Mouse (Mus musculus) kidney, adult 2 months (tissue): Measurements from ENCODE around the gene Arhgap9. TPM values are rescaled to one million over a fixed set of nuclear protein-coding genes. Genes with fewer than 3 reads are reported as not detected.
A peak's percentile ranks its signal among the peaks of the same experiment; 100 is the strongest.

Experiments used
- DNase-seq: peaks from one replicate; pipeline ENCODE4 v3.0.0; 2021
- H3K27ac ChIP-seq: fragments of 200-500 bp; 2 replicates; pipeline ENCODE4 v1.5.1; 2012; ENCODE audit warnings: low read depth, low read length, control low read depth, inconsistent platforms; ENCODE audit not compliant: insufficient read depth
- H3K27me3 ChIP-seq: fragments of 200-500 bp; replicated peaks from 2 replicates; pipeline ENCODE4 v1.6.1; 2012; ENCODE audit warnings: mild to moderate bottlenecking, moderate library complexity, low read length, inconsistent platforms; ENCODE audit not compliant: control insufficient read depth, insufficient read depth
- H3K36me3 ChIP-seq: fragments of 200-500 bp; 2 replicates; pipeline ENCODE4 v1.6.1; 2012; ENCODE audit warnings: mild to moderate bottlenecking, moderate library complexity, low read length, inconsistent platforms; ENCODE audit not compliant: control insufficient read depth, insufficient read depth
- H3K4me1 ChIP-seq: fragments of 200-500 bp; 2 replicates; pipeline ENCODE4 v1.6.1; 2011; ENCODE audit warnings: low read length; ENCODE audit not compliant: control insufficient read depth, insufficient read depth
- H3K4me3 ChIP-seq: fragments of 200-500 bp; 2 replicates; pipeline ENCODE4 v1.5.1; 2011; ENCODE audit warnings: mild to moderate bottlenecking, low read depth, low read length, control low read depth; ENCODE audit not compliant: insufficient read depth
- CTCF ChIP-seq: fragments of 200-500 bp; conservative IDR thresholded peaks from 2 replicates; pipeline ENCODE4 v1.5.1; 2011; ENCODE audit warnings: low read depth, mild to moderate bottlenecking, control low read depth, low read length, moderate library complexity, mixed read lengths; ENCODE audit not compliant: insufficient read depth, insufficient read length
- POLR2A ChIP-seq: fragments of 200-500 bp; IDR thresholded peaks from one replicate; pipeline ENCODE4 v1.6.1; 2011; ENCODE audit warnings: low read depth, low read length, control low read depth
- WGBS: fragments of 180-500 bp; shearing (Covaris S2); methylation state at CpG from one replicate; pipeline ENCODE4 v1.1.7; 2018; 5-methylcytosine and 5-hydroxymethylcytosine counted together
- polyA plus RNA-seq: library from polyadenylated mRNA; depleted of rRNA; stranded (reverse); fragments of >200 nt; gene quantifications from 2 replicates; pipeline ENCODE4 v1.2.3, GENCODE M21; 2012

Gene Arhgap9
- polyA plus RNA-seq, 1 experiment, result 6.0 TPM

- Histone ChIP-seq H3K27ac (no peak overlapping the region), H3K4me3 (no peak overlapping the region), H3K4me1 (peaks cover 3% of the 10 kb centered on the region), H3K27me3 (peaks cover 3% of the 10 kb centered on the region; the same call in 1 of the 2 replicates), H3K36me3 (no peaks in the 10 kb centered on the region)
- no peak for TF ChIP-seq POLR2A
- no peak for TF ChIP-seq CTCF
- DNase-seq, result no peak
- WGBS, result 53% methylated on average over 5 of the region's 5 CpGs
Observed at GRCm38 (mm10) chr10:127336952-127337351, 15.2 kb downstream of the Arhgap9 start.

- TF ChIP-seq CTCF (no peak), POLR2A (no peak)
- no peak for DNase-seq
- H3K4me3 ChIP-seq, result no peak overlapping the region
- 77% methylated on average over 6 of the region's 6 CpGs for WGBS
- peaks cover 3% of the 10 kb centered on the region for H3K4me1 ChIP-seq
- no peak overlapping the region for H3K27ac ChIP-seq
- no peaks in the 10 kb centered on the region for H3K36me3 ChIP-seq
- peaks cover 3% of the 10 kb centered on the region; the same call in 1 of the 2 replicates for H3K27me3 ChIP-seq
Observed at GRCm38 (mm10) chr10:127337536-127338099, 15.9 kb downstream of the Arhgap9 start.

GRCm38 (mm10) chr10:127338930-127339682 is 17.3 kb downstream of the Arhgap9 start:
- TF ChIP-seq POLR2A, result no peak
- TF ChIP-seq CTCF, result peak; percentile 84

GRCm38 (mm10) chr10:127339683-127340576 is 18.2 kb downstream of the Arhgap9 start:
- H3K27me3 ChIP-seq, result peaks cover 3% of the 10 kb centered on the region; the same call in 1 of the 2 replicates

More at GRCm38 (mm10) chr10:127338930-127339682, 17.3 kb downstream of the Arhgap9 start:
- Histone ChIP-seq H3K36me3 (no peaks in the 10 kb centered on the region), H3K27ac (peak overlapping the region; percentile 49; the same call in 1 of the 2 replicates), H3K4me1 (peaks cover 3% of the 10 kb centered on the region), H3K27me3 (peaks cover 3% of the 10 kb centered on the region; the same call in 1 of the 2 replicates), H3K4me3 (peak overlapping the region; percentile 50)
- DNase-seq, result peak; percentile 93
- WGBS, result 2% methylated on average over 31 of the region's 31 CpGs

GRCm38 (mm10) chr10:127340577-127341359 is 19.0 kb downstream of the Arhgap9 start:
- Histone ChIP-seq H3K4me1 (peaks cover 3% of the 10 kb centered on the region), H3K27ac (no peak overlapping the region), H3K4me3 (no peak overlapping the region), H3K27me3 (peaks cover 3% of the 10 kb centered on the region; the same call in 1 of the 2 replicates), H3K36me3 (no peaks in the 10 kb centered on the region)
- WGBS, result 4% methylated on average over 27 of the region's 27 CpGs
- TF ChIP-seq CTCF (no peak), POLR2A (no peak)
- DNase-seq, result no peak

More at GRCm38 (mm10) chr10:127339683-127340576, 18.2 kb downstream of the Arhgap9 start:
- WGBS, result 1% methylated on average over 42 of the region's 42 CpGs
- TF ChIP-seq POLR2A, result no peak
- no peak for TF ChIP-seq CTCF
- peak; percentile 48 for DNase-seq
- Histone ChIP-seq H3K36me3 (no peaks in the 10 kb centered on the region), H3K4me3 (peak overlapping the region; percentile 50), H3K27ac (no peak overlapping the region), H3K4me1 (peaks cover 3% of the 10 kb centered on the region)

- 1% methylated on average over 11 of the region's 11 CpGs for WGBS
- Histone ChIP-seq H3K27ac (no peak overlapping the region), H3K36me3 (no peaks in the 10 kb centered on the region), H3K4me3 (peak overlapping the region; percentile 39; the same call in 1 of the 2 replicates), H3K4me1 (peaks cover 3% of the 10 kb centered on the region), H3K27me3 (peaks cover 3% of the 10 kb centered on the region; the same call in 1 of the 2 replicates)
- no peak for DNase-seq
- no peak for TF ChIP-seq POLR2A
- no peak for TF ChIP-seq CTCF
Observed at GRCm38 (mm10) chr10:127341360-127341690, 19.6 kb downstream of the Arhgap9 start.
